Mouse (Mus musculus): Measurements from ENCODE around the gene Drd3. TPM values are rescaled to one million over a fixed set of nuclear protein-coding genes. Genes with fewer than 3 reads are reported as not detected.

Gene Drd3
- polyA plus RNA-seq, 1 experiment: not detected

- no peaks in the 10 kb centered on the region for H3K27me3 ChIP-seq (ENCODE audit: control insufficient read depth)
- TF ChIP-seq TAL1 (IDR thresholded peaks at IDR 0.05; ENCODE audit: low read length) (no peak), GATA1 (IDR thresholded peaks at IDR 0.05; ENCODE audit: low read length) (no peak)
Measured at GRCm38 (mm10) chr16:43869805-43870204, 116.0 kb downstream of the Drd3 start.

GRCm38 (mm10) chr16:43871419-43871818 lies 117.6 kb downstream of the Drd3 start:
- Histone ChIP-seq H3K36me3 (ENCODE audit: control insufficient read depth) (peaks cover 49% of the 10 kb centered on the region), H3K9me3 (ENCODE audit: control insufficient read depth, low read length) (no peaks in the 10 kb centered on the region), H3K27me3 (ENCODE audit: control insufficient read depth) (no peaks in the 10 kb centered on the region), H3K4me3 (replicated peaks) (no peak overlapping the region), H3K4me1 (ENCODE audit: control insufficient read depth) (no peaks in the 10 kb centered on the region)
- TF ChIP-seq TAL1 (IDR thresholded peaks at IDR 0.05; ENCODE audit: low read length) (no peak), GATA1 (IDR thresholded peaks at IDR 0.05; ENCODE audit: low read length) (no peak)

More at GRCm38 (mm10) chr16:43869805-43870204, 116.0 kb downstream of the Drd3 start:
- Histone ChIP-seq H3K9me3 (ENCODE audit: control insufficient read depth, low read length) (no peaks in the 10 kb centered on the region), H3K4me1 (ENCODE audit: control insufficient read depth) (no peaks in the 10 kb centered on the region), H3K4me3 (replicated peaks) (no peak overlapping the region), H3K36me3 (ENCODE audit: control insufficient read depth) (peaks cover 39% of the 10 kb centered on the region)

Other genes starting within 250 kb of the Drd3 start
- not detected in 2 replicates for gene Tigit, start 89.9 kb upstream of the Drd3 start, polyA plus RNA-seq (2012)
- gene Ccdc191, start 135.8 kb downstream of the Drd3 start, polyA plus RNA-seq (2012): 0.11 and 0.12 TPM in 2 replicates
- 0.04 TPM in 1 of 2 replicates, not detected in the other for gene Qtrt2, start 172.8 kb downstream of the Drd3 start, polyA plus RNA-seq (2012)
- gene Zdhhc23, start 225.8 kb downstream of the Drd3 start, polyA plus RNA-seq (2012): 0.01 TPM in 1 of 2 replicates, not detected in the other